Mouse (Mus musculus): Measurements from ENCODE around the gene Emb. TPM values are rescaled to one million over a fixed set of nuclear protein-coding genes. Genes with fewer than 3 reads are reported as not detected.

The Emb gene
- total RNA-seq, 4 experiments from 2014 or later, result 31.0 to 35.3 (median 33.3) TPM

GRCm38 (mm10) chr13:117220501-117221321, 12.4 kb downstream of the Emb start, which contains the start of gene Gm17509:
Gene Gm17509 (minus strand): TSS chr13:117221075.
- DNase-seq (ENCODE audit: low spot score in 2 of 2), result peak; percentile 38 to 50

- DNase-seq (ENCODE audit: low spot score in 2 of 2), result no peak
Observed at GRCm38 (mm10) chr13:117223125-117223524, 14.8 kb downstream of the Emb start.

- no peak for DNase-seq (ENCODE audit: low spot score in 2 of 2)
Observed at GRCm38 (mm10) chr13:117224901-117225300, 16.6 kb downstream of the Emb start.

- no peak for DNase-seq (ENCODE audit: low spot score in 2 of 2)
Observed at GRCm38 (mm10) chr13:117225561-117225960, 17.2 kb downstream of the Emb start.

GRCm38 (mm10) chr13:117230371-117231110, 22.2 kb downstream of the Emb start:
- no peak for DNase-seq (ENCODE audit: low spot score in 2 of 2)

- DNase-seq (ENCODE audit: low spot score in 2 of 2), result no peak
Observed at GRCm38 (mm10) chr13:117233808-117234207, 25.5 kb downstream of the Emb start.

- no peak for DNase-seq (ENCODE audit: low spot score in 2 of 2)
Observed at GRCm38 (mm10) chr13:117234486-117234885, 26.1 kb downstream of the Emb start.

- peak in 1 of 2 experiments; percentile 21 for DNase-seq (ENCODE audit: low spot score in 2 of 2)
Observed at GRCm38 (mm10) chr13:117235530-117236212, 27.3 kb downstream of the Emb start.

GRCm38 (mm10) chr13:117237111-117237510, 28.8 kb downstream of the Emb start:
- no peak for DNase-seq (ENCODE audit: low spot score in 2 of 2)

- no peak for DNase-seq (ENCODE audit: low spot score in 2 of 2)
Observed at GRCm38 (mm10) chr13:117242063-117242462, 33.7 kb downstream of the Emb start.

- no peak for DNase-seq (ENCODE audit: low spot score in 2 of 2)
Observed at GRCm38 (mm10) chr13:117242621-117243020, 34.3 kb downstream of the Emb start.

- DNase-seq (ENCODE audit: low spot score in 2 of 2), result no peak
Observed at GRCm38 (mm10) chr13:117260704-117261103, 52.4 kb downstream of the Emb start.

- no peak for DNase-seq (ENCODE audit: low spot score in 2 of 2)
Observed at GRCm38 (mm10) chr13:117266156-117266555, 57.8 kb downstream of the Emb start.

GRCm38 (mm10) chr13:117267963-117268362, 59.6 kb downstream of the Emb start:
- DNase-seq (ENCODE audit: low spot score in 2 of 2), result no peak

GRCm38 (mm10) chr13:117284036-117284435, 75.7 kb downstream of the Emb start:
- no peak for DNase-seq (ENCODE audit: low spot score in 2 of 2)

GRCm38 (mm10) chr13:117286939-117287338, 78.6 kb downstream of the Emb start:
- no peak for DNase-seq (ENCODE audit: low spot score in 2 of 2)

- DNase-seq (ENCODE audit: low spot score in 2 of 2), result no peak
Observed at GRCm38 (mm10) chr13:117287400-117287799, 79.1 kb downstream of the Emb start.

- DNase-seq (ENCODE audit: low spot score in 2 of 2), result peak; percentile 12 to 23
Observed at GRCm38 (mm10) chr13:117289494-117290270, 81.3 kb downstream of the Emb start.

- peak; percentile 28 to 77 for DNase-seq (ENCODE audit: low spot score in 2 of 2)
Observed at GRCm38 (mm10) chr13:117311446-117312225, 103.3 kb downstream of the Emb start.

Measured in left cerebral cortex, adult 8-10 months (tissue).